Mouse (Mus musculus) heart, adult 18-20 months (tissue): ENCODE results near the gene Scgb3a1. TPM values are rescaled to one million over a fixed set of nuclear protein-coding genes. Genes with fewer than 3 reads are reported as not detected.

Experiments
- DNase-seq, 2 experiments: peaks; one replicate each; pipeline ENCODE4 v3.0.0; 2021 to 2022; ENCODE audit warnings: mixed read lengths in 1 of 2
- total RNA-seq, 2 experiments: library from RNA; stranded (reverse); gene quantifications; 2 replicates each; pipeline ENCODE4 v1.2.3; 2021

Scgb3a1 gene
- total RNA-seq, 2 experiments from 2014 or later = 127 TPM; not detected in 1

DNA sequence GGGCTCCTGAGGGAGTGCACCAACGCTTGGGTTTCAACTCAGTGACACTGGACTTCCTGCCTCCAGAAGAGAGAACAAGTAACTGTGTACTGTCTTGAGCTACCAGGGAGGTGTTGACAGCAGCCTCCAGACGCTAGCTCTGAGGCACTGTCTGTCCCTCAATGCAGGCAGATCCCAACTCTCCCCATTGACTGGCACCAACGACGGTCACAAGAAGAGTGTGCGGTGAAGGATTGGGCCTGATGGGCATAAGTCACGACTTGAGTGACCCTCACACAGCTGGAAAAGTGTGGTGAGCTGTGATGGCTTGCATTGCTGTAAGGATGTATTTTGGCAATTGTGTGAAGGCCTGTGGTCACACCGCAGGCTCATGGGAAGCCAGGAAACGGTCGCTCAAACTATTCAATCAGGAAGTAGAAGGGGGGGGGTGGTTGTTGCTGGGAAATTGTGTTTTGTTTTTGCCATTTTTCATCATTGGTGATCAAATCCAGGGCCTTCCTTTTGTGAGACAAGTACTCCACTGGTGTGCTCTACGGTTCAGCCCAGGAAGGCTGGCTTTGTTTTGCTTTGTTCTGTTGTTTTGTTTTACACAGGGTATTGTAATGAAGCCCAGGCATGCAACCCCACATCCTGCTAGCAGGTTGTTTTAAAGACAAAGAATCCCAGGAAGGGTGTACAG is 4.5 kb upstream of the Scgb3a1 start:
- peak; percentile 41 to 43 for DNase-seq

GRCm38 (mm10) chr11:49659470-49659799 is 4.0 kb upstream of the Scgb3a1 start:
- no peak for DNase-seq

GRCm38 (mm10) chr11:49662292-49662780 is 1.1 kb upstream of the Scgb3a1 start:
- no peak for DNase-seq

DNA sequence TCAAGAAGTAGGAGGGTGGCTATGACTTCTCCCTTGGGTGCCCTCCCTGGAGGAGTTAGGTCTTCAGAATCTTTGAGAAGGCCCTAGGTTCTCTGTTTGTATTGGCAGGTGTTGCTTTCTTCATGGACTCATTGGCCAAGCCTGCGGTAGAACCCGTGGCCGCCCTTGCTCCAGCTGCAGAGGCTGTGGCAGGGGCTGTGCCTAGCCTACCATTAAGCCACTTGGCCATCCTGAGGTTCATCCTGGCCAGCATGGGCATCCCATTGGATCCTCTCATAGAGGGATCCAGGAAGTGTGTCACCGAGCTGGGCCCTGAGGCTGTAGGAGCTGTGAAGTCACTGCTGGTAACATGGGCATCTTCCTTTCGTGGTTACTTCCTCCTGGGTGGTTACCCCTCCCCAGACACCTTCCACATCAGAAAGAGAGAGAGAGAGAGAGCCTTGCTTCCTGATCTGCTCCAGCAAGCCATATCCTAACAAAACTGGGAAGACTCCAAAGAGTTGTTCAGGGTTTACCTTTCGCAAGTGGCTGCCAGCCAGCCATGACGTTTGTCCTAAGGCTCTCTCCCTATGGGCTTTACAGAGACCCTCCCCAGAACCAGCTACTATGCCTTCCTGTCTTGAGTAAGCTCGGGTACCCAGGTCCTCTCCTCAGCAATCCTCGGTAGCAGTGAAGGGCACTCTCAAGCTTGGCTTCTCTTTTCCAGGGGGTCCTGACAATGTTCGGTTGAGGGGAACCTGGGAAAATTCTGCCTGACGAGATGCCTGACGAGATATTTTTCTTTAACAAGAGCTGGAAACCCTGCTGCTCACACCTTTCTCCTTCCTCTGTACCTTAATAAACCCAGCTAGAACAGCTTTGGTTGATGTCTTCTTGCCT is 1.1 kb downstream of the Scgb3a1 start:
- no peak for DNase-seq

- DNase-seq = no peak
These were observed 2.1 kb downstream of the Scgb3a1 start for GRCm38 (mm10) chr11:49665462-49665861.

DNA sequence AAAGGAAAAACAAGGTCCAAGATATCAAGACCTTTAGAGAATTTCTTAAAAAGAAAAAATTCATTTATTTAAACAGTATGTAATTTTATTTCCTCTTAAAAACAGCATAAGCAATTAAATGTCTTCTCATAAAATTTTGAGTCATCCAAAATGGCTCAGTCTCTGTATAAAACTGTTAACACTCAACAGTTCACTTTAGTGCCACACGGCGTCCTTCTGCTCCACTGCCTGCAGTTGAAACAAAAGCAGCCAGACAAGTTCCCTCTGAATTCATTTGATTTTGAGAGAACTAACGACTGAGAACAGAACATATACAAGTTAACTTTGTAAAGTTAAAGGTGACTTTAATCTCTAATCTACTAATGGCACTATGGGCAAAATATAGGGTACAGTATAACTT is 10.0 kb downstream of the Scgb3a1 start:
- no peak for DNase-seq

DNA sequence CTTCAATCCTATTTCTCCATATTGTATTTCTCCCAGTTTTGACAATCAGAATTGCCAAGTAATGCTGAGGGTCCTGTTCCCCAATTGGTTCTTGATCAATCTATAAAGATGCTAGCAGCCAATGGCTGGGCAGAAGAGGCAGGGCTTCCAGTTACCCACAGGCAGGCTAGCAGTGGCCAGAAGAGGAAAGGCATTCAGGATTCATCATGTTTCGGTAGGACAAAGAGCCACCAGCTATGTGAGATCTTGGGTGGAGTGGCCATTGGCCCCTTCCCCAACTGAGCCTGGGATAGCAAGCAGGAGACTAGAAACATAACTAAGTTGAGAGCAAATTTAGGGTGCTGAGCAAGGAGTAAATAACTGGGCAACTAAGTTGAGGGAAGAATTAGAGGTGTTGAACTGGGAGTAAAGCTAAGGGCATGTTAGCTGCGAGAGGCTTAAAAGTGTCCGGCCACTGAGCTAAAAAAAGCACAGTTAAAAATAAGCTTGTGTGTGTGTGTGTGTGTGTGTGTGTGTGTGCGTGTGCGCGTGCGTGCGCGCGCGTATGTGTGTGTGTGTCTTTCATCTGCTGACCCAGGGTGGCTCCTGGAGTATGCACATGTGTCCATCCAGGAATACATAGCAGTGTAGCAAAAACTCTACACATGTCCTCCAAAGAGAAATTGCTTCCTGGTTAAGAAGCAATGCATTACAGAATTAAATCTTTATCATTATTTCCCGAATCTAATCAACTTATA is 21.0 kb downstream of the Scgb3a1 start:
- peak; percentile 27 to 39 for DNase-seq

- no peak for DNase-seq
These were observed 31.6 kb downstream of the Scgb3a1 start for GRCm38 (mm10) chr11:49695013-49695412.

DNA sequence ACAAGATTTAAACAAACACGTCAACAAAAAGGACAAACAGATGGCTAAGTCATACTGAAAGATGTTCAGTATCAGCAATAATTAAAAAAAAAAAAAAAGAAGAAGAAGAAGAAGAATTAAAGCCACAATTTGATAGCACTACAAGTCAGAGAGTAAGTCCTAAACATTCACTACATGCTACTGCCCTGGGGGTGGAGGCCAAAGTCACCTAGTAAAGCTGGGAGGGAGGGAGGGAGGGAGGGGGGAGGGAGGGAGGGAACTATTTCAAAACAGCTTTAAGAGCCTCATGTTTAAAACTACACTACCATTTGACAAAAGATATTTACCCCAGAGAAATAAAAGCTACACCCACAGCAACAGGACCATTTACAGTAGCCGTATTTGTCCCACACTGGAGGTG is 32.3 kb downstream of the Scgb3a1 start:
- DNase-seq = no peak

GRCm38 (mm10) chr11:49696472-49696871 is 33.1 kb downstream of the Scgb3a1 start:
- no peak for DNase-seq

DNA sequence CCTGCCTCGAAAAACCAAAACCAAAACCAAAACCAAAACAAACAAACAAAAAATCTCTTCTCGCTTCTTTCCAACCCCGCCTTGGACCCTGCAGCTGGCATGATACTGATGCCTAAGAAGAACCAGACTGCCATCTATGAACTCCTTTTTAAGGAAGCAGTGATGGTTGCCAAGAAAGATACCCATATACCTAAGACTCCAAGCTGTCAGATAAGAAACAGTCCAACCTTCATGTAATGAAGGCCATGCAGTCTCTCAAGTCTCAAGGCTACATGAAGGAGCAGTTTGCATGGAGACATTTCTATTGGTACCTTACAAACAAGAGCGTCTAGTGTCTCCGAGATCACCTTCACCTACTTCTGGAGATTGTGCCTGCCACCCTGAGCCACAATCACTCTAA is 34.4 kb downstream of the Scgb3a1 start:
- DNase-seq = no peak

DNA sequence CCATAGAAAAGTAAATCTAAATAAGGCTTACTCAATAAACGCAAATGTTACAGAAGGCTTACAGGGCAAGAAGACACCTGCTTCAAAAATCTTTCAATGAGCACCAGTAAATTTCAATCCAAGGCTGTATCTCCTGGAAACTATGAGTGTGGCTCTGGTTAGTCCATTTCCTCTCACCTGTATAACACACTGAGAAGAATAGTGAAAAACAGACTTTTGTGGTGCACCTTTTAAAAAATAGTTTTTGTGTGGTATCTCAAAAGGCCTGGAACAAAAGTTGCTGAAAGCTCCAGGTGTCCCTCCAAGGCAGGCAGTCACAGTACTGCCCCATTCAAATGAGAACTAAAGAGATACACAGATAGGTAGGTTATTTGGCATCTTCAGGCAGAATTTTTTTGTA is 35.7 kb downstream of the Scgb3a1 start:
- DNase-seq = no peak

- no peak for DNase-seq
These were observed 38.6 kb downstream of the Scgb3a1 start for GRCm38 (mm10) chr11:49702014-49702413.

- DNase-seq = no peak
These were observed 41.4 kb downstream of the Scgb3a1 start for GRCm38 (mm10) chr11:49704804-49705203.

GRCm38 (mm10) chr11:49707834-49708233 is 44.4 kb downstream of the Scgb3a1 start:
- DNase-seq = no peak

DNA sequence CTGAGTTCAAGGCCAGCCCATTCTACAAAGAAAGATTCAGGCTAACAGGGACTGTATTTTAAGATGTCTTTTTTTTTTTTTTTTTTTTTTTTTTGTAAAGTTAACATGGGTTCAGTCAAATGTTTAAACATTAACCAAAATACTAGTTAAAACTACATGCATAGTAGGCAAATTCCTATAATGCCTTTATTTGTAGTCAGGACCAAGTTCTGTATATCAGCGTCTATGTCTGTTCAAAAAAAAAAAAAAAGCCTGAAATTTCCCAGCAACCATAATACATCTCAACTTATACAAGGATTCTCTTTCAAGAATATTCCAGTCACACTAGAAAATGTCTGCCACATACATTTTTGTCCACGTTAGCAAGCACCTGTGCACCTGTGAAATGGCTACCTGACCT is 47.3 kb downstream of the Scgb3a1 start:
- no peak for DNase-seq

DNA sequence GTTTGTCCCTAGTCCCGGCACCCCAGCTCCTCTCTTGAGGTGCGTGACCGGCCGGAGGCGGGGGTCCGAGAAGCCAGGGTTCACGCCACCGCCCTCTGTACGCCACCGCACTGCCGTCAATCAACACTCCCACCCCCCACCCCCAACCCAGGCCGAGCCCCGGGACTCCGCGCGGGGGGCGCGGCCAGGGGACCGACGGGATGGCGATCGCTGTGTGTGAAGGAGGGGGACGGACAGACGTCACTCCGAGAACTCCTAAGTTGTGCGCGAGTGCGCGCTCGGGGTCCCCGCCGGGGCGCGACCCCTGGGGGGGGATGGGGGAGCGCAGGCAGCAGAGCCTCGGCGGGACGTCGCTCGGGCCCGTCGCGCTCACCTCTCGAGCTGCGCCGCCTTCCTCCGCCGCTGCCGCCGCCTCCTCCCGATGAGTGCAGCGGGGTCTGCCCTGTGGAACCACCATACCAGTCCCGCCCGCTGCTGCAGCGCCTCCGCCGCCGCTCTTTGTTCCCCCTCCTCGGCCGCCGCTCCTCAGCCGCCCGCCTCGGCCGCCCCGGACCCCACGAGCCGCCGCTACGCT is 48.7 kb downstream of the Scgb3a1 start:
- peak; percentile 22 to 35 for DNase-seq

GRCm38 (mm10) chr11:49712555-49713335 is 49.3 kb downstream of the Scgb3a1 start, which contains the start of gene Cnot6:
Cnot6 (minus strand) TSS chr11:49712723.
- peak; percentile 98 for DNase-seq

DNA sequence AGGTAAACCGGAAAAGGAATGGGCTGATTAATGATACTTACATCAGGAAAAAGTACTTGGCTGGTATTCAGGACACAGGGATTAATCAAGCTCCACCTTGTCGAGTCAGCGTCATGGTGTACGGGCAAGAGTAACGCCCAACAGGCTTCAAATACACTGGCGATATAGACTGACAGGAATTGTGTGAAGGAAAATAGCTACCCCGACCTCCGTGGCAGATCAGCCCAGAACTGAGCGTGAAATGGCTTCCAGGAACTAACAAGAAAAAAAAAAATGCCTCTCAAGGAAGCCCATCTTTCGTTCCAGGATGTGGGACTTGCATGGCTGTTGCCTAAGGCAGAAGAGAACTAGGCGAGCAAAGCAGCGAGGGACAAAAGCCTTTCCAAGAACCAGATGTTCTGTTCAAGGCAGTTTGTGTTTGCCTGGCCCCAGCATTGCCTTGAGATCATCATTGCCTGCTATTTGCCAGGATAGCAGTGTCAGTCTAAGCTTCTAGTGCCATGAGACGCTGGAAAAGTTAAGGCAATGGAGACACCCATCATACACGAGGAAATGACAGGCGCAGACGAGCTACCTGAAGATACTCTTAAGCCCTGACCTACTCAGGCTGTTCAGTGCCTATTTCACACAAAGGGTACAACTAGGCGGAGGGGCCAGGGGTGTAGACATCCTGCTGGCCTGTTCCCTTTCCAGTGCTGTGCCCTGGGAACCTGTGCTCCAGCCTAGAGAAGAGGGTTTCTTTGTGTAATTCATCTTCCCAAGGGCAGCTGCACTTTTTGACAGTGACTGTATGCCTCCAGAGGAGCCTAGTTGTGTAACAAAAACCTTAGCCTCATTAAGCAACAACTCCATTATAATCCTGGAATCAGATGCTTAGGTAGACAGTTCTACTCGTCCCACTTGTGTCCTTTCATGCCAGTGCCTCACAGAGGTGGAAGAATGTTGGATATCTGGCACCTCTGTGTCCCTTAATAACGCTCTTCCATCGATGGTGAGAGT is 50.2 kb downstream of the Scgb3a1 start:
- DNase-seq = peak; percentile 39 to 50
